Mouse (Mus musculus) lung, embryonic 15.5 days (tissue): ENCODE measurements around the gene 1700017D01Rik. TPM values are rescaled to one million over a fixed set of nuclear protein-coding genes. Genes with fewer than 3 reads are reported as not detected.
A peak's percentile ranks its signal among the peaks of the same experiment; 100 is the strongest.
"Not testable (repeated sequence)": the region's sequence is repeated elsewhere in the genome, so short reads cannot be mapped to it uniquely, and the experiment has no call there.

Experiments
- ATAC-seq: fragments of 200-750 bp; cut with Nextera tagmentation; 2 replicates; pipeline ENCODE4 v1.8.0; 2017; ENCODE audit warnings: moderate number of reproducible peaks, borderline replicate concordance; ENCODE audit not compliant: low FRiP score, low TSS enrichment; ENCODE audit errors: extremely low read depth
- H3K27ac ChIP-seq: fragments of 300-500 bp; sonication (generic); 2 replicates; pipeline ENCODE4 v1.5.1; 2015; ENCODE audit warnings: moderate library complexity, mild to moderate bottlenecking, inconsistent platforms
- H3K27me3 ChIP-seq: fragments of 300-500 bp; sonication (generic); 2 replicates; pipeline ENCODE4 v1.6.1; 2015; ENCODE audit warnings: inconsistent platforms
- H3K36me3 ChIP-seq: fragments of 300-500 bp; sonication (generic); 2 replicates; pipeline ENCODE4 v1.6.1; 2015; ENCODE audit warnings: inconsistent platforms
- H3K4me1 ChIP-seq: fragments of 300-500 bp; sonication (generic); 2 replicates; pipeline ENCODE4 v1.6.1; 2015; ENCODE audit warnings: inconsistent platforms
- H3K4me2 ChIP-seq: fragments of 300-500 bp; sonication (generic); 2 replicates; pipeline ENCODE4 v1.6.1; 2015; ENCODE audit warnings: inconsistent platforms, mild to moderate bottlenecking, moderate library complexity
- H3K4me3 ChIP-seq: fragments of 300-500 bp; sonication (generic); 2 replicates; pipeline ENCODE4 v1.5.1; 2015; ENCODE audit warnings: mild to moderate bottlenecking, inconsistent platforms
- H3K9ac ChIP-seq: fragments of 300-500 bp; sonication (generic); 2 replicates; pipeline ENCODE4 v1.6.1; 2015; ENCODE audit warnings: inconsistent platforms
- H3K9me3 ChIP-seq: fragments of 300-500 bp; sonication (generic); 2 replicates; pipeline ENCODE4 v1.6.1; 2016; ENCODE audit warnings: inconsistent platforms
- WGBS: fragments of 180-500 bp; shearing (Covaris S2); methylation state at CpG from one replicate; pipeline ENCODE4 v1.1.7; 2015; 5-methylcytosine and 5-hydroxymethylcytosine counted together
- polyA plus RNA-seq: library from polyadenylated mRNA; unstranded; fragments of >200 nt; fragmentation: Nextera tagmentation; extraction: Ambion mirVana; gene quantifications from 2 replicates; pipeline ENCODE4 v1.2.1, GENCODE M21; 2015

Gene 1700017D01Rik
- not detected in 2 replicates for polyA plus RNA-seq

- H3K4me3 ChIP-seq, H3K9me3 ChIP-seq, H3K9ac ChIP-seq, ATAC-seq, H3K27ac ChIP-seq, H3K27me3 ChIP-seq, H3K4me1 ChIP-seq, H3K4me2 ChIP-seq, H3K36me3 ChIP-seq: not testable (repeated sequence)
- 77% methylated on average over 8 of the region's 8 CpGs for WGBS
These were observed at the start of gene 1700017D01Rik for GRCm38 (mm10) chr19:11130776-11131175. 1700017D01Rik (minus strand) TSS chr19:11130876.

GRCm38 (mm10) chr19:11177464-11177863 is 46.8 kb upstream of the 1700017D01Rik start:
- 66% methylated on average over 2 of the region's 2 CpGs for WGBS
- Histone ChIP-seq H3K36me3 (no peaks in the 10 kb centered on the region), H3K4me3 (no peak overlapping the region), H3K4me1 (no peaks in the 10 kb centered on the region), H3K4me2 (no peak overlapping the region), H3K9me3 (no peaks in the 10 kb centered on the region), H3K27me3 (no peaks in the 10 kb centered on the region), H3K9ac (no peak overlapping the region), H3K27ac (no peak overlapping the region)
- ATAC-seq, result no peak

- ATAC-seq, result no peak
- Histone ChIP-seq H3K4me2 (no peak within 1 kb of the TSS), H3K27ac (no peak within 1 kb of the TSS), H3K9ac (no peak within 1 kb of the TSS), H3K4me3 (no peak within 1 kb of the TSS), H3K36me3 (no peaks in the 10 kb centered on the region), H3K27me3 (no peaks in the 10 kb centered on the region), H3K4me1 (no peaks in the 10 kb centered on the region), H3K9me3 (no peaks in the 10 kb centered on the region)
- 32% methylated on average over 10 of the region's 10 CpGs for WGBS
These were observed 34.5 kb upstream of the 1700017D01Rik start, which contains the start of gene 1700025F22Rik for GRCm38 (mm10) chr19:11165172-11165571. 1700025F22Rik (minus strand) TSS chr19:11165320.

- not testable (repeated sequence) for H3K9ac ChIP-seq, H3K4me1 ChIP-seq, H3K27ac ChIP-seq
These were observed 27.2 kb upstream of the 1700017D01Rik start for GRCm38 (mm10) chr19:11157890-11158289.

GRCm38 (mm10) chr19:11135336-11135735 is 4.7 kb upstream of the 1700017D01Rik start:
- H3K4me1 ChIP-seq, result no peaks in the 10 kb centered on the region
- 64% methylated on average over 4 of the region's 4 CpGs for WGBS

More at GRCm38 (mm10) chr19:11157890-11158289, 27.2 kb upstream of the 1700017D01Rik start:
- not testable (repeated sequence) for H3K9me3 ChIP-seq, H3K4me3 ChIP-seq, H3K36me3 ChIP-seq, H3K27me3 ChIP-seq, ATAC-seq, H3K4me2 ChIP-seq
- WGBS, result 74% methylated on average over 6 of the region's 6 CpGs

GRCm38 (mm10) chr19:11134852-11135251 is 4.2 kb upstream of the 1700017D01Rik start:
- H3K36me3 ChIP-seq, result no peaks in the 10 kb centered on the region
- H3K4me1 ChIP-seq, result no peaks in the 10 kb centered on the region
- H3K9ac ChIP-seq, result no peak overlapping the region
- no peak overlapping the region for H3K4me3 ChIP-seq
- no peak overlapping the region for H3K27ac ChIP-seq
- H3K9me3 ChIP-seq, result no peaks in the 10 kb centered on the region
- ATAC-seq, result no peak
- H3K27me3 ChIP-seq, result no peaks in the 10 kb centered on the region
- 85% methylated on average over 2 of the region's 2 CpGs for WGBS
- H3K4me2 ChIP-seq, result no peak overlapping the region

More at GRCm38 (mm10) chr19:11135336-11135735, 4.7 kb upstream of the 1700017D01Rik start:
- Histone ChIP-seq H3K4me2 (no peak overlapping the region), H3K4me3 (no peak overlapping the region), H3K9me3 (no peaks in the 10 kb centered on the region), H3K9ac (no peak overlapping the region), H3K36me3 (no peaks in the 10 kb centered on the region), H3K27ac (no peak overlapping the region), H3K27me3 (no peaks in the 10 kb centered on the region)
- no peak for ATAC-seq

- 73% methylated on average over 1 of the region's 1 CpGs for WGBS
- H3K27ac ChIP-seq, result no peak overlapping the region
- no peak overlapping the region for H3K4me3 ChIP-seq
- H3K9me3 ChIP-seq, result peaks cover 2% of the 10 kb centered on the region; the same call in 1 of the 2 replicates
- no peak overlapping the region for H3K4me2 ChIP-seq
- no peaks in the 10 kb centered on the region for H3K4me1 ChIP-seq
- no peaks in the 10 kb centered on the region for H3K27me3 ChIP-seq
- no peak for ATAC-seq
- H3K9ac ChIP-seq, result no peak overlapping the region
- H3K36me3 ChIP-seq, result no peaks in the 10 kb centered on the region
These were observed 974 bp downstream of the 1700017D01Rik start for GRCm38 (mm10) chr19:11129702-11130101.

- peak overlapping the region; percentile 41 for H3K4me3 ChIP-seq
- H3K4me2 ChIP-seq, result peak overlapping the region; percentile 52
- not testable (repeated sequence) for H3K9me3 ChIP-seq, H3K36me3 ChIP-seq, H3K27ac ChIP-seq, H3K4me1 ChIP-seq, H3K27me3 ChIP-seq
- ATAC-seq, result peak; percentile 99
- WGBS, result under 1% methylated on average over 14 of the region's 38 CpGs
- H3K9ac ChIP-seq, result peak overlapping the region; percentile 37; the same call in 1 of the 2 replicates
These were observed 9.7 kb downstream of the 1700017D01Rik start for GRCm38 (mm10) chr19:11121016-11121420.

GRCm38 (mm10) chr19:11119338-11119737 is 11.3 kb downstream of the 1700017D01Rik start:
- no peak for ATAC-seq
- Histone ChIP-seq H3K27me3 (no peaks in the 10 kb centered on the region), H3K36me3 (no peaks in the 10 kb centered on the region), H3K9ac (no peak overlapping the region), H3K4me1 (no peaks in the 10 kb centered on the region), H3K4me2 (no peak overlapping the region), H3K27ac (no peak overlapping the region), H3K4me3 (no peak overlapping the region), H3K9me3 (no peaks in the 10 kb centered on the region)
- WGBS, result 77% methylated on average over 2 of the region's 2 CpGs

GRCm38 (mm10) chr19:11107746-11108145 is 22.9 kb downstream of the 1700017D01Rik start:
- 54% methylated on average over 3 of the region's 3 CpGs for WGBS
- no peak overlapping the region for H3K27ac ChIP-seq
- H3K27me3 ChIP-seq, result no peaks in the 10 kb centered on the region
- H3K4me1 ChIP-seq, result no peaks in the 10 kb centered on the region
- H3K9ac ChIP-seq, result no peak overlapping the region
- no peaks in the 10 kb centered on the region for H3K36me3 ChIP-seq
- H3K4me3 ChIP-seq, result no peak overlapping the region
- no peaks in the 10 kb centered on the region for H3K9me3 ChIP-seq
- no peak for ATAC-seq
- H3K4me2 ChIP-seq, result no peak overlapping the region

- H3K27me3 ChIP-seq, result no peaks in the 10 kb centered on the region
- 58% methylated on average over 1 of the region's 1 CpGs for WGBS
- H3K36me3 ChIP-seq, result no peaks in the 10 kb centered on the region
- ATAC-seq, result no peak
- no peak overlapping the region for H3K9ac ChIP-seq
- no peak overlapping the region for H3K4me3 ChIP-seq
- no peak overlapping the region for H3K4me2 ChIP-seq
- no peaks in the 10 kb centered on the region for H3K4me1 ChIP-seq
- no peaks in the 10 kb centered on the region for H3K9me3 ChIP-seq
- no peak overlapping the region for H3K27ac ChIP-seq
These were observed 28.8 kb downstream of the 1700017D01Rik start for GRCm38 (mm10) chr19:11101880-11102279.

GRCm38 (mm10) chr19:11098401-11098800 is 32.3 kb downstream of the 1700017D01Rik start:
- Histone ChIP-seq H3K4me1 (no peaks in the 10 kb centered on the region), H3K9ac (no peak overlapping the region), H3K9me3 (no peaks in the 10 kb centered on the region), H3K27ac (no peak overlapping the region), H3K36me3 (no peaks in the 10 kb centered on the region), H3K4me2 (no peak overlapping the region), H3K27me3 (peaks cover 7% of the 10 kb centered on the region; the same call in 1 of the 2 replicates), H3K4me3 (no peak overlapping the region)
- no peak for ATAC-seq
- WGBS, result 76% methylated on average over 3 of the region's 3 CpGs

- H3K36me3 ChIP-seq, H3K27ac ChIP-seq, H3K4me1 ChIP-seq, H3K9me3 ChIP-seq, H3K9ac ChIP-seq, ATAC-seq: not testable (repeated sequence)
- H3K4me2 ChIP-seq, result peak overlapping the region; percentile 52
- WGBS, result 2% methylated on average over 50 of the region's 50 CpGs
- peaks cover 23% of the 10 kb centered on the region for H3K27me3 ChIP-seq
- peak overlapping the region; percentile 31 for H3K4me3 ChIP-seq
These were observed 38.5 kb downstream of the 1700017D01Rik start for GRCm38 (mm10) chr19:11092131-11092530.
